Mouse (Mus musculus) embryonic facial prominence, embryonic 11.5 days (tissue): Measurements from ENCODE around the gene Pla2g2f. TPM values are rescaled to one million over a fixed set of nuclear protein-coding genes. Genes with fewer than 3 reads are reported as not detected.
A peak's percentile ranks its signal among the peaks of the same experiment; 100 is the strongest.

ENCODE experiments used
- ATAC-seq: fragments of 200-750 bp; cut with Nextera tagmentation; replicated peaks from 2 replicates; pipeline ENCODE4 v1.8.0; 2017; ENCODE audit warnings: low read depth; ENCODE audit not compliant: insufficient number of reproducible peaks, low FRiP score, low TSS enrichment
- DNase-seq: peaks from one replicate; pipeline ENCODE4 v3.0.0-alpha.2; 2015; ENCODE audit warnings: low spot score
- H3K27ac ChIP-seq: fragments of 300-500 bp; sonication (generic); replicated peaks from 2 replicates; pipeline ENCODE4 v1.5.1; 2014; ENCODE audit warnings: mild to moderate bottlenecking, low read depth, low read length, control low read depth
- H3K27me3 ChIP-seq: fragments of 300-500 bp; sonication (generic); 2 replicates; pipeline ENCODE4 v1.6.1; 2014; ENCODE audit warnings: mild to moderate bottlenecking, low read length, moderate library complexity, mixed read lengths; ENCODE audit not compliant: control insufficient read depth, insufficient read depth
- H3K36me3 ChIP-seq: fragments of 300-500 bp; sonication (generic); replicated peaks from 2 replicates; pipeline ENCODE4 v1.6.1; 2014; ENCODE audit warnings: low read depth, mild to moderate bottlenecking, low read length, moderate library complexity, mixed read lengths; ENCODE audit not compliant: control insufficient read depth, insufficient read depth
- H3K4me1 ChIP-seq: fragments of 300-500 bp; sonication (generic); 2 replicates; pipeline ENCODE4 v1.6.1; 2014; ENCODE audit warnings: low read length, mixed read lengths; ENCODE audit not compliant: control insufficient read depth, insufficient read depth
- H3K4me2 ChIP-seq: fragments of 300-500 bp; sonication (generic); 2 replicates; pipeline ENCODE4 v1.6.1; 2014; ENCODE audit warnings: low read depth, mild to moderate bottlenecking, control low read depth, low read length, moderate library complexity
- H3K4me3 ChIP-seq: fragments of 300-500 bp; sonication (generic); 2 replicates; pipeline ENCODE4 v1.5.1; 2014; ENCODE audit warnings: low read depth, low read length, control low read depth
- H3K9ac ChIP-seq: fragments of 300-500 bp; sonication (generic); replicated peaks from 2 replicates; pipeline ENCODE4 v1.6.1; 2014; ENCODE audit warnings: mild to moderate bottlenecking, control low read depth, low read length
- H3K9me3 ChIP-seq: fragments of 300-500 bp; sonication (generic); replicated peaks from 2 replicates; pipeline ENCODE4 v1.6.1; 2016; ENCODE audit warnings: mild to moderate bottlenecking, low read length, inconsistent platforms, mixed read lengths; ENCODE audit not compliant: control insufficient read depth
- WGBS: fragments of 180-500 bp; shearing (Covaris S2); extraction: QIAGEN DNeasy Blood & Tissue Kit; methylation state at CpG from one replicate; pipeline ENCODE4 v1.1.7; 2014; 5-methylcytosine and 5-hydroxymethylcytosine counted together
- polyA plus RNA-seq: library from polyadenylated mRNA; unstranded; fragments of >200 nt; fragmentation: Nextera tagmentation; extraction: Ambion mirVana; gene quantifications from 2 replicates; pipeline ENCODE4 v1.2.1, GENCODE M21; 2014

The Pla2g2f gene
- polyA plus RNA-seq, 1 experiment from 2014 or later: not detected

DNA sequence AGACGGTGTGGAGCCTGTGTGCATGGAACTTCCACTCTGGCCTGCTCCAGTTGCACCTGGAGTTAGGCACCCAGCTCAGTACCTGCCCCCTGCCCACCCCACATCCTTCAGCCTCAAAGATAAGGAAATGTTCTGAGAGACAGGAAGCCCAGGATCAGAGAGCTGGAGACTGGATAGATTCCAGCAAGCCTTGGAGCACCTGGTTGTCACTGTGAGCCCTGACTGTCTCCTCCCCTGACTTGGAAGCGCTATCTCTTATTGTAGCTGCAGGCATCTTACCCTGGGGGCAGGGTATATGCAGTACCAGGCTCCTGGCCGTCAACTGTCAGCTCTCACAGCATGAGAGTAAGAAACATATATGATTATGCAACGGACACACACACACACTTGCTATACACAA is 2.0 kb downstream of the Pla2g2f start:
- DNase-seq (no peak), ATAC-seq (no peak)
- no peak overlapping the region for H3K27ac ChIP-seq
- no peaks in the 10 kb centered on the region for H3K36me3 ChIP-seq
- no peaks in the 10 kb centered on the region for H3K27me3 ChIP-seq
- no peak overlapping the region for H3K4me2 ChIP-seq
- no peak overlapping the region for H3K9ac ChIP-seq
- H3K4me1 ChIP-seq: no peaks in the 10 kb centered on the region
- no peaks in the 10 kb centered on the region for H3K9me3 ChIP-seq
- no peak overlapping the region for H3K4me3 ChIP-seq
- WGBS: 73% methylated on average over 4 of the region's 4 CpGs

DNA sequence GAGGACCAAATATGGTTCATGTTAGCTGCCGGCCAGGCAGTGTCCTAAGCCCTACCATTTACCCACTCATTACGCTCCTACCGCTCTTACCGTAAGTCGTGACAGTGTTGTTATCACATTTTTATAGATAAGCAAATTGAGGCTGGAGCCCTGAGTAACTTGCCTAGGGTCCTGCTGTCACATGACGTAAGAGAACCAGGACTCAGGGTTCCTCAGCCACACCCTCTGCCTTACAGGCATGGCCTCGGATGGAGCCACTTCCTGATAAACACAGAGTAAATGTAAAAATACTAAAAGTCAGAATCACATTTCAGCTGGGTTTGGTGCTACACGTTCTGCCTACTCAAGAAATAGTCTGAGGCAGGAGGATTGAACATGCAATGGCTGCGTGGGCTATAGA is 3.0 kb downstream of the Pla2g2f start:
- H3K4me1 ChIP-seq: no peaks in the 10 kb centered on the region
- ATAC-seq: no peak
- no peaks in the 10 kb centered on the region for H3K9me3 ChIP-seq
- H3K4me2 ChIP-seq: no peak overlapping the region
- WGBS: 85% methylated on average over 9 of the region's 9 CpGs
- no peak overlapping the region for H3K9ac ChIP-seq
- no peak overlapping the region for H3K27ac ChIP-seq
- no peaks in the 10 kb centered on the region for H3K36me3 ChIP-seq
- no peaks in the 10 kb centered on the region for H3K27me3 ChIP-seq
- H3K4me3 ChIP-seq: no peak overlapping the region
- DNase-seq: no peak

DNA sequence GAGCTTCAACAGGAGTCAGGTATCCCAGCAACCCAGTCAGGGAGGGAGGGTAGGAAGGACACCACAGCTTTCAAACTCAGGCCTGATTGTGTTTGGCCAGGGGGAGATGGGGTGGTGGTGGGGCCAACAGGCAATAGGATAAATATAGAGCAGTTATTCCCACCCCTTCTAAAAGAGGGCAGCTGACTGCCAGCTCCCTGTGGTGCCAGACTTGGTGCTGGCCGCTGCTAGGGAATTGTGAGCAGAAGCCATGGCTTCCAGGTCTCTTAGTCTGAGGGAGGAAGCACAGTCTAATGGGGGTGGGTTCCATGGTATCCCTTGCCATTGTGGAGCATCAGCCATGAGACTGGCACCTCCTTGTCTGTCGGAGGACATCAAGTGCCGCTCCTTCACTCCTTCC is 3.8 kb downstream of the Pla2g2f start:
- H3K4me2 ChIP-seq: no peak overlapping the region
- no peak overlapping the region for H3K27ac ChIP-seq
- H3K36me3 ChIP-seq: no peaks in the 10 kb centered on the region
- DNase-seq (no peak), ATAC-seq (no peak)
- H3K9me3 ChIP-seq: no peaks in the 10 kb centered on the region
- 90% methylated on average over 3 of the region's 3 CpGs for WGBS
- H3K4me3 ChIP-seq: no peak overlapping the region
- H3K4me1 ChIP-seq: no peaks in the 10 kb centered on the region
- H3K9ac ChIP-seq: no peak overlapping the region
- no peaks in the 10 kb centered on the region for H3K27me3 ChIP-seq

DNA sequence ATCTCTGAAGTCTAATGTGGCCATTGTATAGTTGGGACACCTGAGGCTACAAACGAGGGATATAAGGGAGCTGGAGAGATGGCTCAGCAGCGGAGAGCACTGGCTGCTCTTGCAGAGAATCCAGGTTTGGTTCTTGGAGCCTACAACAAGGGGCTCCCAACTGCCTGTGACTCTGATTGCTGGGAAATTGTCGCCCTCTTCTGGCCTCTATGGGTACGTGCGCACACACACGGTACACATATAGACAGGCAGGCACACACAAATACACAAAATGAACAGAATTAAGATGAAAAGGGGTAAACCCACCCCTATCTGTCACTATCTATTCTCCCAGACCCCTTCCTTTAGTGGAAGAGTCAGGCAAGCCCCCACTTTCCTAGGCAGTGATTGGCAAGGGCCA is 4.8 kb downstream of the Pla2g2f start:
- WGBS: 93% methylated on average over 6 of the region's 6 CpGs
- DNase-seq (no peak), ATAC-seq (no peak)

DNA sequence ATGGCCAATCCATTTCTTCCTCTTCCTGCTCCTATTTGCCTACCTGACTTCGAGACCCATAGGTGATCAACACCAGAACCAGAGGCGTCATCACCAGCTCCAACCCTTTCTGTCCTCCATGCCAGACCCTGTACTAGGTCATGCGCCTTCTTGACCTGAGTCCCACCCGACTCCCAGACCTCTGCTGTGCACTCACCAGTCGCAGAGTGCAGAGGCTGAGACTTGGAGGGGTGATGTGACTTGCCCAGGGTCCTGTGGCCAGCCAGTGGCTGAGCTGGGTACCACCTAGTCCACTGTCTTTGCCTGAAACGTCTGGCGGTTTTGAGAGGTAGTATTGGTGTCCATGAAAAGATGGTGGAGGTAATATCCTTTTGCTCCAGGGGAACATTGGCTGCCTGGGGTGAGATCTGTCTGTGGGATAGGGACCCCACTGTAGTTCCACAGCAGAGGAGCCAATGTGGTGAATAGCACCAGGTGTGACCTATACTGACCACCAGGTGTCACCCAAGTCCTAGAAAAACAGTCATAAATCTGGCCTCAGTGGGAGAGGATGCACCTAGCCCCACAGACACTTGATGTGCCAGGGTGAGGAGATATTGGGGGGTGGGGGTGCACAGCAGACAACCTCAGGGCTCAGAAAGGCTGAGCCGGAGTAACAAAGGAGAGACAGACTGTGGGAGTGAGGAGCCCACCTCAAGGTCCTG is 8.9 kb downstream of the Pla2g2f start:
- no peak overlapping the region for H3K4me3 ChIP-seq
- H3K27me3 ChIP-seq: no peaks in the 10 kb centered on the region
- H3K4me1 ChIP-seq: peaks cover 3% of the 10 kb centered on the region; the same call in 1 of the 2 replicates
- peak; percentile 67 for DNase-seq
- ATAC-seq: 0 out of 2 replicates have a peak, but pooled peaks have one; percentile 31
- H3K27ac ChIP-seq: no peak overlapping the region
- no peaks in the 10 kb centered on the region for H3K36me3 ChIP-seq
- H3K9me3 ChIP-seq: no peaks in the 10 kb centered on the region
- H3K4me2 ChIP-seq: no peak overlapping the region
- WGBS: 52% methylated on average over 8 of the region's 8 CpGs
- no peak overlapping the region for H3K9ac ChIP-seq

More for the DNA sequence above, 4.8 kb downstream of the Pla2g2f start:
- Histone ChIP-seq H3K4me3 (no peak overlapping the region), H3K36me3 (no peaks in the 10 kb centered on the region), H3K4me2 (no peak overlapping the region), H3K9me3 (no peaks in the 10 kb centered on the region), H3K9ac (no peak overlapping the region), H3K27ac (no peak overlapping the region), H3K4me1 (no peaks in the 10 kb centered on the region), H3K27me3 (no peaks in the 10 kb centered on the region)

DNA sequence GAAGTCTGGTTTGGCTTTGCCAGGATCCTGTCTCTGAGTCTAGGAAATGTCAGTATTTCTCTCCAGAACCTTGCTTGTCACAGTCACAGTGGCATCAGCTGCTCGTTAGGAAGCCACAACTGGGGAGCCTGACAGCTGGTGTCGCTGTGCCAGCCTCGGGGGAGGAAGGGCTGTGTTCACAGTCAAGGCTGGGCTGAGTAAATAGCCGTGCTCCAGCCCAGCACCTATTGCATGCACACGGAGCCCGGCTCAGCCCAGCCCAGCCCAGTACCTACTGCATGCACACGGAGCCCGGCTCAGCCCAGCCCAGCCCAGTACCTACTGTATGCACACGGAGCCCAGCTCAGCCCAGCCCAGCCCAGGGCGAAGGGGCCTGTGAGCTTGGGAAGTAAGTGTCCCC is 9.6 kb downstream of the Pla2g2f start:
- WGBS: 71% methylated on average over 10 of the region's 10 CpGs
- Histone ChIP-seq H3K4me3 (no peak overlapping the region), H3K36me3 (no peaks in the 10 kb centered on the region), H3K4me2 (no peak overlapping the region), H3K9ac (no peak overlapping the region), H3K27me3 (no peaks in the 10 kb centered on the region), H3K27ac (no peak overlapping the region), H3K9me3 (no peaks in the 10 kb centered on the region), H3K4me1 (peaks cover 3% of the 10 kb centered on the region; the same call in 1 of the 2 replicates)
- ATAC-seq (peak; percentile 76; the same call in 1 of the 2 replicates), DNase-seq (no peak)

DNA sequence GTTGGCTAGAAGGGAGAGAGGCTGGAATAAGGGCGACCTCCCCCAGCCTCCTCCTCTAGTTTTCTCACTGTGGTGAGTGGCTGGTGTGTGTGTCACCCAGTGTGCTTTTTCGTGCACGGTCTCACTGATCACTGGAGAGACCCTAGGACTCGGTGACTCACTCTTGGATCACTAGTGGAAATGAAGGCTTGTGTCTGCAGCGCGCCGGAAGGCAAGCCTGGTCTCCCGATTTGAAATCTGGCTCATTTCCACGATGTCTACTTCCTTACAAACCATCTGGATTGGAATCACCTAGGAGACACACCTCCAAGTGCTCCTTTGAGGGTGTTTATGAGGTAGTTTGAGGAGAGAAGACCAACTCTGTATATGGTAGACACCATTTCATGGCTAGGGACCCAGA is 10.6 kb downstream of the Pla2g2f start:
- Histone ChIP-seq H3K4me2 (no peak overlapping the region), H3K36me3 (no peaks in the 10 kb centered on the region), H3K27ac (no peak overlapping the region), H3K27me3 (no peaks in the 10 kb centered on the region), H3K4me3 (no peak overlapping the region), H3K9me3 (no peaks in the 10 kb centered on the region), H3K9ac (no peak overlapping the region), H3K4me1 (peaks cover 3% of the 10 kb centered on the region; the same call in 1 of the 2 replicates)
- ATAC-seq: no peak
- DNase-seq: no peak
- 88% methylated on average over 9 of the region's 9 CpGs for WGBS

DNA sequence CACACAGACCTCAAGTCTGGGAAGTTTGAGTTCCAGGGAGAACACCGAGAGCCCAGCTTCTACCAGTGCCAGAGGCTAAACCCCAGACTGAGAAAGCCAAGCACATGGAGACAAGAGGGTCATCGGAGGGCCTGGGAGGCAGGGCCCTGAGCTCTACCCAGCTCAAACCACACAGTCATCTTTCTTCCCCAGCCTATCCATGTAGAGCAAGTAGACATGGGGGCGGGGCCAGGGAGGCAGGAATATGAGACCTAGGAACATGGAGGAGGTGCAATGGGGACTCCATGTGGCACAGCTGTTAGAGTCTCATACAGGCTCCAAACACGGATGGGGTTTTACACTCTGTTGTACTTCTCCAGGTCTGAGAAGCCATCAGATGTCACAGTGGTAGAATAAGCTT is 11.5 kb downstream of the Pla2g2f start:
- ATAC-seq: peak; percentile 25; the same call in 1 of the 2 replicates
- peak; percentile 54 for DNase-seq
- Histone ChIP-seq H3K4me2 (no peak overlapping the region), H3K27me3 (no peaks in the 10 kb centered on the region), H3K27ac (no peak overlapping the region), H3K9ac (no peak overlapping the region), H3K4me3 (no peak overlapping the region), H3K4me1 (peaks cover 3% of the 10 kb centered on the region; the same call in 1 of the 2 replicates), H3K36me3 (no peaks in the 10 kb centered on the region), H3K9me3 (no peaks in the 10 kb centered on the region)
- WGBS: 65% methylated on average over 4 of the region's 4 CpGs
